Mouse (Mus musculus) lung, embryonic 15.5 days (tissue): ENCODE measurements around the gene Map3k21. TPM values are rescaled to one million over a fixed set of nuclear protein-coding genes. Genes with fewer than 3 reads are reported as not detected.

Experiments
- ATAC-seq: fragments of 200-750 bp; cut with Nextera tagmentation; 2 replicates; pipeline ENCODE4 v1.8.0; 2017; ENCODE audit warnings: moderate number of reproducible peaks, borderline replicate concordance; ENCODE audit not compliant: low FRiP score, low TSS enrichment; ENCODE audit errors: extremely low read depth
- H3K27ac ChIP-seq: fragments of 300-500 bp; sonication (generic); 2 replicates; pipeline ENCODE4 v1.5.1; 2015; ENCODE audit warnings: moderate library complexity, mild to moderate bottlenecking, inconsistent platforms
- H3K27me3 ChIP-seq: fragments of 300-500 bp; sonication (generic); 2 replicates; pipeline ENCODE4 v1.6.1; 2015; ENCODE audit warnings: inconsistent platforms
- H3K36me3 ChIP-seq: fragments of 300-500 bp; sonication (generic); 2 replicates; pipeline ENCODE4 v1.6.1; 2015; ENCODE audit warnings: inconsistent platforms
- H3K4me1 ChIP-seq: fragments of 300-500 bp; sonication (generic); 2 replicates; pipeline ENCODE4 v1.6.1; 2015; ENCODE audit warnings: inconsistent platforms
- H3K4me2 ChIP-seq: fragments of 300-500 bp; sonication (generic); 2 replicates; pipeline ENCODE4 v1.6.1; 2015; ENCODE audit warnings: inconsistent platforms, mild to moderate bottlenecking, moderate library complexity
- H3K4me3 ChIP-seq: fragments of 300-500 bp; sonication (generic); 2 replicates; pipeline ENCODE4 v1.5.1; 2015; ENCODE audit warnings: mild to moderate bottlenecking, inconsistent platforms
- H3K9ac ChIP-seq: fragments of 300-500 bp; sonication (generic); 2 replicates; pipeline ENCODE4 v1.6.1; 2015; ENCODE audit warnings: inconsistent platforms
- H3K9me3 ChIP-seq: fragments of 300-500 bp; sonication (generic); 2 replicates; pipeline ENCODE4 v1.6.1; 2016; ENCODE audit warnings: inconsistent platforms
- WGBS: fragments of 180-500 bp; shearing (Covaris S2); methylation state at CpG from one replicate; pipeline ENCODE4 v1.1.7; 2015; 5-methylcytosine and 5-hydroxymethylcytosine counted together
- polyA plus RNA-seq: library from polyadenylated mRNA; unstranded; fragments of >200 nt; fragmentation: Nextera tagmentation; extraction: Ambion mirVana; gene quantifications from 2 replicates; pipeline ENCODE4 v1.2.1, GENCODE M21; 2015

Map3k21 gene
- polyA plus RNA-seq, 1 experiment from 2014 or later: 2.7 TPM

GRCm38 (mm10) chr8:125918719-125919118 lies 8.5 kb downstream of the Map3k21 start:
- no peaks in the 10 kb centered on the region for H3K36me3 ChIP-seq
- H3K27me3 ChIP-seq: no peaks in the 10 kb centered on the region
- H3K27ac ChIP-seq: peak overlapping the region; percentile 85
- H3K4me1 ChIP-seq: peaks cover 37% of the 10 kb centered on the region
- no peak overlapping the region for H3K9ac ChIP-seq
- ATAC-seq: no peak
- 55% methylated on average over 2 of the region's 2 CpGs for WGBS
- no peak overlapping the region for H3K4me2 ChIP-seq
- H3K9me3 ChIP-seq: no peaks in the 10 kb centered on the region
- H3K4me3 ChIP-seq: no peak overlapping the region

GRCm38 (mm10) chr8:125919560-125919959 lies 9.3 kb downstream of the Map3k21 start:
- H3K4me3 ChIP-seq: no peak overlapping the region
- H3K9me3 ChIP-seq: no peaks in the 10 kb centered on the region
- no peak overlapping the region for H3K9ac ChIP-seq
- H3K4me2 ChIP-seq: no peak overlapping the region
- WGBS: 56% methylated on average over 8 of the region's 8 CpGs
- no peaks in the 10 kb centered on the region for H3K27me3 ChIP-seq
- no peak for ATAC-seq
- peak overlapping the region; percentile 85 for H3K27ac ChIP-seq
- peaks cover 32% of the 10 kb centered on the region; the same call in 1 of the 2 replicates for H3K4me1 ChIP-seq
- no peaks in the 10 kb centered on the region for H3K36me3 ChIP-seq

GRCm38 (mm10) chr8:125920281-125920680 lies 10.0 kb downstream of the Map3k21 start:
- no peaks in the 10 kb centered on the region for H3K36me3 ChIP-seq
- H3K9me3 ChIP-seq: no peaks in the 10 kb centered on the region
- peak overlapping the region; percentile 85 for H3K27ac ChIP-seq
- no peak for ATAC-seq
- H3K4me3 ChIP-seq: no peak overlapping the region
- 73% methylated on average over 10 of the region's 10 CpGs for WGBS
- H3K27me3 ChIP-seq: no peaks in the 10 kb centered on the region
- H3K9ac ChIP-seq: no peak overlapping the region
- peaks cover 32% of the 10 kb centered on the region; the same call in 1 of the 2 replicates for H3K4me1 ChIP-seq
- H3K4me2 ChIP-seq: no peak overlapping the region; the same call in 1 of the 2 replicates

GRCm38 (mm10) chr8:125920761-125921160 lies 10.5 kb downstream of the Map3k21 start:
- Histone ChIP-seq H3K4me2 (no peak overlapping the region), H3K36me3 (no peaks in the 10 kb centered on the region), H3K27ac (peak overlapping the region; percentile 85), H3K27me3 (no peaks in the 10 kb centered on the region), H3K9ac (no peak overlapping the region), H3K4me1 (peaks cover 32% of the 10 kb centered on the region; the same call in 1 of the 2 replicates), H3K9me3 (no peaks in the 10 kb centered on the region), H3K4me3 (no peak overlapping the region)
- no peak for ATAC-seq
- 39% methylated on average over 9 of the region's 9 CpGs for WGBS

GRCm38 (mm10) chr8:125922333-125922732 lies 12.1 kb downstream of the Map3k21 start:
- no peak for ATAC-seq
- Histone ChIP-seq H3K4me1 (peaks cover 26% of the 10 kb centered on the region; the same call in 1 of the 2 replicates), H3K9ac (no peak overlapping the region), H3K4me2 (no peak overlapping the region), H3K36me3 (no peaks in the 10 kb centered on the region), H3K4me3 (no peak overlapping the region), H3K9me3 (no peaks in the 10 kb centered on the region), H3K27me3 (no peaks in the 10 kb centered on the region), H3K27ac (no peak overlapping the region)
- WGBS: 12% methylated on average over 3 of the region's 3 CpGs

GRCm38 (mm10) chr8:125926636-125927035 lies 16.4 kb downstream of the Map3k21 start:
- H3K4me2 ChIP-seq: no peak overlapping the region
- no peaks in the 10 kb centered on the region for H3K27me3 ChIP-seq
- H3K9me3 ChIP-seq: no peaks in the 10 kb centered on the region
- 0 out of 2 replicates have a peak, but pooled peaks cover 3% of the 10 kb centered on the region for H3K4me1 ChIP-seq
- 77% methylated on average over 4 of the region's 4 CpGs for WGBS
- ATAC-seq: no peak
- H3K27ac ChIP-seq: no peak overlapping the region
- H3K4me3 ChIP-seq: no peak overlapping the region
- H3K9ac ChIP-seq: no peak overlapping the region
- H3K36me3 ChIP-seq: no peaks in the 10 kb centered on the region

GRCm38 (mm10) chr8:125930276-125931046 lies 20.2 kb downstream of the Map3k21 start:
- Histone ChIP-seq H3K4me3 (no peak overlapping the region), H3K9ac (no peak overlapping the region), H3K4me1 (no peaks in the 10 kb centered on the region), H3K27ac (no peak overlapping the region), H3K27me3 (no peaks in the 10 kb centered on the region), H3K36me3 (no peaks in the 10 kb centered on the region), H3K9me3 (no peaks in the 10 kb centered on the region), H3K4me2 (no peak overlapping the region)
- no peak for ATAC-seq
- WGBS: 52% methylated on average over 11 of the region's 11 CpGs

GRCm38 (mm10) chr8:125931822-125932221 lies 21.6 kb downstream of the Map3k21 start:
- no peaks in the 10 kb centered on the region for H3K36me3 ChIP-seq
- no peak overlapping the region for H3K4me2 ChIP-seq
- H3K9ac ChIP-seq: no peak overlapping the region
- 86% methylated on average over 6 of the region's 6 CpGs for WGBS
- no peaks in the 10 kb centered on the region for H3K4me1 ChIP-seq
- H3K9me3 ChIP-seq: no peaks in the 10 kb centered on the region
- no peaks in the 10 kb centered on the region for H3K27me3 ChIP-seq
- H3K27ac ChIP-seq: no peak overlapping the region
- no peak overlapping the region for H3K4me3 ChIP-seq
- no peak for ATAC-seq

- H3K27ac ChIP-seq: no peak overlapping the region
- no peaks in the 10 kb centered on the region for H3K4me1 ChIP-seq
- no peak for ATAC-seq
- WGBS: 39% methylated on average over 9 of the region's 9 CpGs
- no peak overlapping the region for H3K4me2 ChIP-seq
- H3K27me3 ChIP-seq: no peaks in the 10 kb centered on the region; the same call in 1 of the 2 replicates
- H3K9me3 ChIP-seq: no peaks in the 10 kb centered on the region
- H3K36me3 ChIP-seq: no peaks in the 10 kb centered on the region
- H3K4me3 ChIP-seq: no peak overlapping the region
- no peak overlapping the region for H3K9ac ChIP-seq
Measured at GRCm38 (mm10) chr8:125935649-125936048, 25.4 kb downstream of the Map3k21 start.

- Histone ChIP-seq H3K36me3 (no peaks in the 10 kb centered on the region; the same call in 1 of the 2 replicates), H3K9me3 (no peaks in the 10 kb centered on the region), H3K4me2 (no peak overlapping the region), H3K27ac (no peak overlapping the region), H3K9ac (no peak overlapping the region), H3K27me3 (no peaks in the 10 kb centered on the region; the same call in 1 of the 2 replicates), H3K4me1 (no peaks in the 10 kb centered on the region), H3K4me3 (no peak overlapping the region)
- 71% methylated on average over 4 of the region's 4 CpGs for WGBS
- ATAC-seq: no peak
Measured at GRCm38 (mm10) chr8:125944511-125944910, 34.3 kb downstream of the Map3k21 start.

- H3K4me3 ChIP-seq: no peak overlapping the region
- no peaks in the 10 kb centered on the region for H3K4me1 ChIP-seq
- H3K9ac ChIP-seq: no peak overlapping the region
- H3K36me3 ChIP-seq: no peaks in the 10 kb centered on the region
- 53% methylated on average over 9 of the region's 9 CpGs for WGBS
- no peaks in the 10 kb centered on the region for H3K9me3 ChIP-seq
- H3K27ac ChIP-seq: no peak overlapping the region
- H3K27me3 ChIP-seq: no peaks in the 10 kb centered on the region
- H3K4me2 ChIP-seq: no peak overlapping the region
- no peak for ATAC-seq
Measured at GRCm38 (mm10) chr8:125948696-125949308, 38.6 kb downstream of the Map3k21 start.
